Mouse (Mus musculus) thymus, postnatal 0 days (tissue): ENCODE data around the gene Gtf2h4. TPM values are rescaled to one million over a fixed set of nuclear protein-coding genes. Genes with fewer than 3 reads are reported as not detected.

Experiments used
- DNase-seq: peaks from one replicate; pipeline ENCODE4 v3.0.0-alpha.2; 2015; ENCODE audit warnings: low spot score
- polyA plus RNA-seq: library from polyadenylated mRNA; unstranded; fragments of >200 nt; fragmentation: Nextera tagmentation; extraction: Ambion mirVana; gene quantifications from 2 replicates; pipeline ENCODE4 v1.2.1, GENCODE M21; 2015

Gene Gtf2h4
- polyA plus RNA-seq, 1 experiment from 2014 or later = 319 TPM

GRCm38 (mm10) chr17:35639352-35639751, 34.2 kb downstream of the Gtf2h4 start:
- DNase-seq = no peak

GRCm38 (mm10) chr17:35638475-35639190, 34.9 kb downstream of the Gtf2h4 start:
- peak; percentile 78 for DNase-seq

GRCm38 (mm10) chr17:35636363-35636762, 37.2 kb downstream of the Gtf2h4 start:
- DNase-seq = no peak

- DNase-seq = peak; percentile 66
Observed at GRCm38 (mm10) chr17:35635699-35636111, 37.8 kb downstream of the Gtf2h4 start.

GRCm38 (mm10) chr17:35635202-35635601, 38.3 kb downstream of the Gtf2h4 start:
- peak; percentile 10 for DNase-seq

- peak; percentile 42 for DNase-seq
Observed at GRCm38 (mm10) chr17:35633992-35634391, 39.5 kb downstream of the Gtf2h4 start.

- DNase-seq = no peak
Observed at GRCm38 (mm10) chr17:35626537-35626936, 47.0 kb downstream of the Gtf2h4 start, which contains the start of gene Gm9573. TSS of gene Gm9573 (minus strand) at chr17:35626637.

Other genes starting within 250 kb of the Gtf2h4 start
- 22.7 and 22.9 TPM in 2 replicates for gene H2-Q6, start 248.9 kb downstream of the Gtf2h4 start, polyA plus RNA-seq
- 37.3 and 38.8 TPM in 2 replicates for gene H2-Q7, start 234.6 kb downstream of the Gtf2h4 start, polyA plus RNA-seq
- 3.3 and 3.8 TPM in 2 replicates for gene H2-Q10, start 203.7 kb downstream of the Gtf2h4 start, polyA plus RNA-seq
- gene Pou5f1, start 167.7 kb downstream of the Gtf2h4 start, polyA plus RNA-seq = 0.44 and 0.62 TPM in 2 replicates
- gene Tcf19, start 156.9 kb downstream of the Gtf2h4 start, polyA plus RNA-seq = 75.9 and 80.4 TPM in 2 replicates
- 8.7 and 9.8 TPM in 2 replicates for gene Cchcr1, start 156.6 kb downstream of the Gtf2h4 start, polyA plus RNA-seq
- 10.2 and 12.7 TPM in 2 replicates for gene Psors1c2, start 140.5 kb downstream of the Gtf2h4 start, polyA plus RNA-seq
- 0.22 and 0.28 TPM in 2 replicates for gene Cdsn, start 121.6 kb downstream of the Gtf2h4 start, polyA plus RNA-seq
- 1.3 and 6.3 TPM in 2 replicates for gene 2300002M23Rik, start 106.3 kb downstream of the Gtf2h4 start, polyA plus RNA-seq
- gene Sfta2, start 72.2 kb downstream of the Gtf2h4 start, polyA plus RNA-seq = not detected in 2 replicates
- 0.18 and 0.23 TPM in 2 replicates for gene Gm9573, start 47.1 kb downstream of the Gtf2h4 start, polyA plus RNA-seq
- 0.10 and 0.17 TPM in 2 replicates for gene Mucl3, start 30.0 kb downstream of the Gtf2h4 start, polyA plus RNA-seq
- gene Vars2, start 6.1 kb downstream of the Gtf2h4 start, polyA plus RNA-seq = 22.5 and 27.0 TPM in 2 replicates
- 33.7 and 33.8 TPM in 2 replicates for gene Ddr1, start 30.9 kb upstream of the Gtf2h4 start, polyA plus RNA-seq
- 18.1 and 19.0 TPM in 2 replicates for gene Ier3, start 147.9 kb upstream of the Gtf2h4 start, polyA plus RNA-seq
- 88.3 and 93.1 TPM in 2 replicates for gene Flot1, start 149.5 kb upstream of the Gtf2h4 start, polyA plus RNA-seq
- 942 and 997 TPM in 2 replicates for gene Tubb5, start 164.6 kb upstream of the Gtf2h4 start, polyA plus RNA-seq
- gene Mdc1, start 167.8 kb upstream of the Gtf2h4 start, polyA plus RNA-seq = 6.7 TPM in 2 replicates
- gene Nrm, start 187.6 kb upstream of the Gtf2h4 start, polyA plus RNA-seq = 53.7 and 59.1 TPM in 2 replicates
- 82.4 and 89.3 TPM in 2 replicates for gene Ppp1r18, start 191.9 kb upstream of the Gtf2h4 start, polyA plus RNA-seq
- gene Dhx16, start 206.1 kb upstream of the Gtf2h4 start, polyA plus RNA-seq = 48.9 and 50.6 TPM in 2 replicates
- gene 2310061I04Rik, start 223.7 kb upstream of the Gtf2h4 start, polyA plus RNA-seq = 24.5 and 27.1 TPM in 2 replicates
- gene Atat1, start 236.3 kb upstream of the Gtf2h4 start, polyA plus RNA-seq = 16.4 and 17.5 TPM in 2 replicates
- gene Mrps18b, start 242.7 kb upstream of the Gtf2h4 start, polyA plus RNA-seq = 91.1 and 93.5 TPM in 2 replicates
- 35.6 and 36.0 TPM in 2 replicates for gene Ppp1r10, start 242.7 kb upstream of the Gtf2h4 start, polyA plus RNA-seq